Mouse (Mus musculus) myocyte (in vitro differentiated cells): ENCODE results near the gene Gm20509. TPM values are rescaled to one million over a fixed set of nuclear protein-coding genes. Genes with fewer than 3 reads are reported as not detected.
"Not testable (repeated sequence)": the region's sequence is repeated elsewhere in the genome, so short reads cannot be mapped to it uniquely, and the experiment has no call there.

ENCODE experiments used
- H3K27me3 ChIP-seq: one replicate; pipeline ENCODE4 v1.6.1; 2011; ENCODE audit not compliant: control insufficient read depth, insufficient read depth, insufficient read length
- H3K36me3 ChIP-seq: one replicate; pipeline ENCODE4 v1.6.1; 2011; ENCODE audit not compliant: control insufficient read depth, insufficient read depth
- H3K4me2 ChIP-seq: one replicate; pipeline ENCODE4 v1.6.1; 2011; ENCODE audit warnings: low read depth, control low read depth
- H3K4me3 ChIP-seq: one replicate; pipeline ENCODE4 v1.5.1; 2011; ENCODE audit warnings: mild to moderate bottlenecking, control low read depth, moderate library complexity
- H3K79me2 ChIP-seq: one replicate; pipeline ENCODE4 v1.6.1; 2011; ENCODE audit not compliant: control insufficient read depth, insufficient read depth
- H3ac ChIP-seq: one replicate; pipeline ENCODE4 v1.6.1; 2011; ENCODE audit not compliant: control insufficient read depth, insufficient read length
- CEBPB ChIP-seq: IDR thresholded peaks from 2 replicates; pipeline ENCODE4 v1.6.1; 2011; ENCODE audit warnings: mild to moderate bottlenecking, moderate library complexity; ENCODE audit not compliant: poor library complexity, insufficient read depth, severe bottlenecking
- E2F4 ChIP-seq: IDR thresholded peaks from one replicate; pipeline ENCODE4 v1.6.1; 2011; ENCODE audit warnings: mild to moderate bottlenecking, control low read depth, moderate library complexity; ENCODE audit not compliant: insufficient read depth
- MAX ChIP-seq: IDR thresholded peaks from one replicate; pipeline ENCODE4 v1.6.1; 2011; ENCODE audit warnings: low read depth, mild to moderate bottlenecking, control low read depth
- MYOD1 ChIP-seq, 3 experiments: IDR thresholded peaks; one replicate each; pipeline ENCODE4 v1.6.1; 2011; ENCODE audit warnings: control low read depth in 2 of 3, low read depth in 2 of 3, mild to moderate bottlenecking in 2 of 3, moderate library complexity in 1 of 3; ENCODE audit not compliant: insufficient read length in 2 of 3, control insufficient read depth in 1 of 3
- MYOG ChIP-seq, 3 experiments: IDR thresholded peaks; one replicate each; pipeline ENCODE4 v1.6.1; 2011; ENCODE audit warnings: control low read depth in 2 of 3, low read depth in 2 of 3, mild to moderate bottlenecking in 2 of 3; ENCODE audit not compliant: insufficient read length in 2 of 3, control insufficient read depth in 1 of 3, insufficient read depth in 1 of 3
- POLR2A ChIP-seq: IDR thresholded peaks from one replicate; pipeline ENCODE4 v1.6.1; 2011; ENCODE audit warnings: low read depth, mild to moderate bottlenecking, control low read depth, moderate library complexity; ENCODE audit not compliant: insufficient read length
- POLR2AphosphoS2 ChIP-seq: IDR thresholded peaks from one replicate; pipeline ENCODE4 v1.6.1; 2011; ENCODE audit warnings: low read depth, control low read depth; ENCODE audit not compliant: insufficient read length
- REST ChIP-seq: IDR thresholded peaks from one replicate; pipeline ENCODE4 v1.6.1; 2011; ENCODE audit warnings: mild to moderate bottlenecking, control low read depth, moderate library complexity; ENCODE audit not compliant: insufficient read depth, insufficient read length
- SRF ChIP-seq: IDR thresholded peaks from one replicate; pipeline ENCODE4 v1.6.1; 2011; ENCODE audit warnings: low read depth; ENCODE audit not compliant: control insufficient read depth, insufficient read length
- TCF12 ChIP-seq: IDR thresholded peaks from one replicate; pipeline ENCODE4 v1.6.1; 2011; ENCODE audit warnings: mild to moderate bottlenecking, control low read depth; ENCODE audit not compliant: poor library complexity, insufficient read depth, severe bottlenecking
- TCF3 ChIP-seq: IDR thresholded peaks from one replicate; pipeline ENCODE4 v1.6.1; 2011; ENCODE audit warnings: low read depth, control low read depth; ENCODE audit not compliant: insufficient read length
- USF1 ChIP-seq: IDR thresholded peaks from one replicate; pipeline ENCODE4 v1.6.1; 2011; ENCODE audit warnings: low read depth, mild to moderate bottlenecking, control low read depth, moderate library complexity
- polyA plus RNA-seq: library from polyadenylated mRNA; unstranded; fragments of >200 nt; fragmentation: generic; extraction: Trizol; gene quantifications from one replicate; pipeline ENCODE4 v1.2.1, GENCODE M21; 2012; ENCODE audit warnings: missing spikeins

Gene Gm20509
- polyA plus RNA-seq, 1 experiment: not detected

- H3ac ChIP-seq: no peak overlapping the region
- peaks cover 9% of the 10 kb centered on the region for H3K27me3 ChIP-seq
- TF ChIP-seq CEBPB: no peak
- no peak for TF ChIP-seq REST
- no peak for TF ChIP-seq POLR2A
- no peak for TF ChIP-seq MYOD1 (IDR thresholded peaks at IDR 0.05; ENCODE audit: control insufficient read depth in 1 of 3, insufficient read length in 2 of 3, low read depth in 2 of 3)
- no peak for TF ChIP-seq TCF3
- no peak for TF ChIP-seq MYOG (IDR thresholded peaks at IDR 0.05; ENCODE audit: control insufficient read depth in 1 of 3, insufficient read depth in 1 of 3, insufficient read length in 2 of 3, low read depth in 2 of 3)
- TF ChIP-seq POLR2AphosphoS2: no peak
- TF ChIP-seq E2F4: no peak
- no peaks in the 10 kb centered on the region for H3K79me2 ChIP-seq
- H3K4me3 ChIP-seq: no peak overlapping the region
- no peak overlapping the region for H3K4me2 ChIP-seq
- no peaks in the 10 kb centered on the region for H3K36me3 ChIP-seq
Observed at GRCm38 (mm10) chr9:73068230-73068679, 34.0 kb upstream of the Gm20509 start.

DNA sequence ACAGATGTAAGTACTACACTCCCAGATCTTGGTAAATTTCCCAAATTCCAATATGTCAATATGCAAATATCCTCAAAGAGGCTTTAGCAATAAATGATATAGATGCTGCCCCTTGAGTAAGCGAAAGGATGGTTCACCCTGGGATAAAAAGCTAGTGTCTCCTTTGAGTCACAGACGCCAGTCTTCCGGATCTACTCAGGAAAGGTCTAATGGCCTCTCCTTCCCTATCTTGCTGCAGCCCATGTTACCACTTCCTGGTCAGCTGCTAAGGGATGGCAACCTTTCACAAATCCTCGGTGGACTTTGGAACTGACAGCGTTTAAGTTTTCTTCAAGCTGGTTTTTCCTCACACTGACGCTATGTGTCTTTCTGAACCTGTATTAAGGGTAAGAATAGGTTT is 33.6 kb upstream of the Gm20509 start:
- H3K27me3 ChIP-seq: peaks cover 9% of the 10 kb centered on the region
- H3K79me2 ChIP-seq: no peaks in the 10 kb centered on the region
- no peak for TF ChIP-seq REST
- no peak overlapping the region for H3K4me2 ChIP-seq
- no peak overlapping the region for H3ac ChIP-seq
- H3K36me3 ChIP-seq: no peaks in the 10 kb centered on the region
- H3K4me3 ChIP-seq: no peak overlapping the region

GRCm38 (mm10) chr9:73070971-73071659 is 31.2 kb upstream of the Gm20509 start:
- H3ac ChIP-seq: no peak overlapping the region
- TF ChIP-seq POLR2A: no peak
- H3K79me2 ChIP-seq: no peaks in the 10 kb centered on the region
- H3K27me3 ChIP-seq: peaks cover 19% of the 10 kb centered on the region
- no peak overlapping the region for H3K4me2 ChIP-seq
- H3K4me3 ChIP-seq: no peak overlapping the region
- no peaks in the 10 kb centered on the region for H3K36me3 ChIP-seq

DNA sequence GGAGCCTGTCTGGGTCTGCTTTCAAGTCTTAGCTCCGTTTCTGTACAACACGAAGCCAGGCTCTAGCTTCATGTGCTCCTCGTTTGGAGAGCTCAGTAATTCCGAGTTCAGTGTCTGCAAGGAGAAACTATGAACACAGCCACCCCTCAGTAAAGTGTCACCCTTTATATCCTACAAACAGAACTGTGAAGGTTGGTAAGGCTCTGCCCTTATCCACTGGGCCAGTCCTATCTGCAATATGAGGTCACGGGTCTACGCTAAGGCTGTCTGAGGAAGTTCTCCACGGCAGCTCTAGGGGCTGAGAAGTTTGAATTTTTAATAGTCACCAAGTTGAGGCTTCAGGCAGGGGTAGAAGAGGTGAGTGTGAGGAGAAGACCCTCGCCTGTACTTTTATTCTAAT is 29.8 kb upstream of the Gm20509 start:
- H3K4me2 ChIP-seq: no peak overlapping the region
- no peak for TF ChIP-seq CEBPB
- no peak for TF ChIP-seq MYOD1 (IDR thresholded peaks at IDR 0.05; ENCODE audit: control insufficient read depth in 1 of 3, insufficient read length in 2 of 3, low read depth in 2 of 3)
- no peak for TF ChIP-seq TCF12
- TF ChIP-seq MAX: no peak
- no peak for TF ChIP-seq MYOG (IDR thresholded peaks at IDR 0.05; ENCODE audit: control insufficient read depth in 1 of 3, insufficient read depth in 1 of 3, insufficient read length in 2 of 3, low read depth in 2 of 3)
- TF ChIP-seq POLR2A: no peak
- TF ChIP-seq E2F4: no peak
- TF ChIP-seq REST: no peak
- no peak for TF ChIP-seq SRF
- TF ChIP-seq POLR2AphosphoS2: no peak
- TF ChIP-seq TCF3: no peak
- TF ChIP-seq USF1: no peak
- H3K36me3 ChIP-seq: no peaks in the 10 kb centered on the region
- no peak overlapping the region for H3K4me3 ChIP-seq
- no peaks in the 10 kb centered on the region for H3K79me2 ChIP-seq
- no peak overlapping the region for H3ac ChIP-seq
- H3K27me3 ChIP-seq: peaks cover 19% of the 10 kb centered on the region

- Histone ChIP-seq H3K36me3 (no peaks in the 10 kb centered on the region), H3K27me3 (peaks cover 14% of the 10 kb centered on the region), H3K79me2 (no peaks in the 10 kb centered on the region), H3K4me2 (no peak overlapping the region), H3K4me3 (no peak overlapping the region), H3ac (no peak overlapping the region)
- TF ChIP-seq TCF3 (no peak), MYOG (IDR thresholded peaks at IDR 0.05; ENCODE audit: control insufficient read depth in 1 of 3, insufficient read depth in 1 of 3, insufficient read length in 2 of 3, low read depth in 2 of 3) (no peak), USF1 (no peak), E2F4 (no peak), TCF12 (no peak), MYOD1 (IDR thresholded peaks at IDR 0.05; ENCODE audit: control insufficient read depth in 1 of 3, insufficient read length in 2 of 3, low read depth in 2 of 3) (no peak), REST (no peak), SRF (no peak), MAX (no peak), CEBPB (no peak), POLR2A (no peak), POLR2AphosphoS2 (no peak)
Observed at GRCm38 (mm10) chr9:73073169-73073568, 29.1 kb upstream of the Gm20509 start.

GRCm38 (mm10) chr9:73079349-73079748 is 22.9 kb upstream of the Gm20509 start:
- H3ac ChIP-seq, H3K27me3 ChIP-seq, H3K79me2 ChIP-seq, H3K36me3 ChIP-seq, H3K4me3 ChIP-seq, H3K4me2 ChIP-seq: not testable (repeated sequence)
